Mouse (Mus musculus): Measurements from ENCODE around the gene Nnat. TPM values are rescaled to one million over a fixed set of nuclear protein-coding genes. Genes with fewer than 3 reads are reported as not detected.

The Nnat gene
- polyA plus RNA-seq, 1 experiment from 2014 or later = 457 TPM

DNA sequence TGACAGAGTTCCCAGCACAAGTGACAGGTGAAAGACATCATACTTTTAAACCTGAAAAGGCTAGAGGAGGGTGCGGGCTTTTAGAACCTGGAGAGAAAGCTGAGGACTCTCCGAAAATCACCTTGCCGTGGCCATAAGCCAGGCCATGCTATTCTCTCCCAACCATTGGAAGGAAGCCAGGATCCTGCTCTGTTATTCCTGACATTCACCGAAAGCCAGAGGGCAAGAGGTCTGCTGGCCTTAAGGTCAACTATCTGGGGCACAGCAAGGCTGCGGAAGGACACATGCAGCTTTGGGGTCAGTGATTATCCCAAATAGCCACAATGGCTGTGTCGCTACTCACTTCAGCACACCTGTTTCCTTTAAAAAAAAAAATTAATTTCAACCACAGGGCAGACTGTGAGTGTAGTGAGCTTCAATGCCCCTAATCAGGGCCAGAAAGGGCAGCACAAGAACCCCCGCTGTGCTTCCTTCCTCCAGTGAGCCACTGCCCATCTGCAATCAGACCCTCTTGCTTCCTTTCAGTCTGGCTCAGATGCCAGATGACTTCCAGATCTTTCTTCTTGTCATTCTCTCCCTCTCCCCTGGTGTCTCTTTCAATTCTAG is 23.3 kb upstream of the Nnat start:
- H3K9ac ChIP-seq = no peak overlapping the region
- no peak overlapping the region for H3K4me2 ChIP-seq (replicated peaks)
- no peaks in the 10 kb centered on the region for H3K27me3 ChIP-seq (replicated peaks)
- ATAC-seq = no peak
- no peaks in the 10 kb centered on the region for H3K9me3 ChIP-seq
- no peaks in the 10 kb centered on the region for H3K36me3 ChIP-seq
- H3K4me1 ChIP-seq (replicated peaks) = peaks cover 7% of the 10 kb centered on the region; the same call in 1 of the 2 replicates
- 61% methylated on average over 7 of the region's 7 CpGs for WGBS
- no peak overlapping the region for H3K27ac ChIP-seq
- H3K4me3 ChIP-seq (replicated peaks) = no peak overlapping the region

DNA sequence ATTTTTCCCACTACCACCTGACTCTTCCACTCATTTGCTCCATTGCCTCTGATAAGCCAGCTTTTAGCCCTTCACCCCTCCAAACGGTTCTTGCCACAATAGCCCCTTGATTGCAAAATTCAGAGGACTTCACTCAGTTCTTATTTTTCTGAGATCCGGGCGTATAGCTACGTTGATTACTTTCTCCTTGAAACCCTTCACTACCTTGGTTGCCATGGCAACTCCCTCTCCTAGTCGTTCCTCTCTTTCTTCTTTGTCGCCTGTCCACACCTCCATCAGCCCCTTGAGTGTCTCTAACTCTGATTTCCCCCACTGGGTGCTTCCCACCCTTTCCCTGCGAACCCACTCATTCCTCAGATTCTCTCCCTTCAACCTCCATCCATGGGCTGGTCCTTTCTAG is 22.8 kb upstream of the Nnat start:
- Histone ChIP-seq H3K4me1 (replicated peaks) (peaks cover 7% of the 10 kb centered on the region; the same call in 1 of the 2 replicates), H3K36me3 (no peaks in the 10 kb centered on the region), H3K4me2 (replicated peaks) (no peak overlapping the region), H3K9ac (no peak overlapping the region), H3K9me3 (no peaks in the 10 kb centered on the region), H3K27ac (no peak overlapping the region), H3K27me3 (replicated peaks) (no peaks in the 10 kb centered on the region), H3K4me3 (replicated peaks) (no peak overlapping the region)
- no peak for ATAC-seq
- WGBS = 30% methylated on average over 7 of the region's 7 CpGs

DNA sequence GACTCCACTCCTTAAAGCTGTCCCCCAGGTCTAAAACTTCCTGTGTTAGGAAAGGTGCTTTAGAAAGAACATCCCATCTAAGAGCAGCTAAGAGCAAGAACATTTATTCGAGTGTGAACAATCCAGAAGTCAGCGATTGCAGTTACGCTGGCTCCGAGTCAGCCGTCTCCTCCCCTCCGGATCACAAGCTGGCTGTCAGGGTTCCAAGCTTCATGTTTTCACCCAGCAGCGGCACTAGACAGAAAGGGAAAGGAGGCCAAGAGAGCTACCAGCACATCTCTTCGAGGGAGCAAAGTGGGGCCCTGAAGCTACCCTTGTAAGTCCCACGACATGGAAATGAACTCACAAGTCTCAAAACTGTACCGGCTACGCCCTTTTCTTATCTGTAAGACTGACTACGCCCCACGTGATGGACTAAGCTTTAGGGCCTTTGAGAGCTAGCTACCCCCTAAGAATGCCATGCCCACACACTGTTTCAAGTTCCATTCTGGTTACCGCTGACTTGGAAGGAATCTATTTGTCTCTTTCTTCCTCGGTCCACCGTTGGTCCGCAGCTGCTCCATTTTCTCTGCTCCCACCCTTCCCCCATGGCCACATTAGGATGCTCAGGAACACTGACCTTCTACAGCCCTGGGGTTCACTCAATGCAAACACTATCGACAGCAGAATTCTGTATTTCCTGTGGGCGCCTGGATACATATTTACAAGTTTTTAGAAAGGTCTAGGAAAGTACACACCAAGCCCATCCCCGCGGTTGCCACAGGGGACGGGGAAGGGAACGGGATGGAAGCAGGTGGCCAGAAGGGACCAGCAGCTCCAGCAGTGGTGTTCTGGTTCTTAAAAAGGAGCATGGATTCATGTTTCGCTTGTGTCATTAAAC is 19.6 kb upstream of the Nnat start:
- peak; percentile 45; the same call in 1 of the 2 replicates for ATAC-seq
- H3K27ac ChIP-seq = no peak overlapping the region
- H3K4me2 ChIP-seq (replicated peaks) = no peak overlapping the region
- H3K27me3 ChIP-seq (replicated peaks) = no peaks in the 10 kb centered on the region
- H3K4me3 ChIP-seq (replicated peaks) = no peak overlapping the region
- no peaks in the 10 kb centered on the region for H3K9me3 ChIP-seq
- H3K4me1 ChIP-seq (replicated peaks) = peaks cover 7% of the 10 kb centered on the region; the same call in 1 of the 2 replicates
- WGBS = 56% methylated on average over 24 of the region's 24 CpGs
- H3K9ac ChIP-seq = no peak overlapping the region
- H3K36me3 ChIP-seq = no peaks in the 10 kb centered on the region

DNA sequence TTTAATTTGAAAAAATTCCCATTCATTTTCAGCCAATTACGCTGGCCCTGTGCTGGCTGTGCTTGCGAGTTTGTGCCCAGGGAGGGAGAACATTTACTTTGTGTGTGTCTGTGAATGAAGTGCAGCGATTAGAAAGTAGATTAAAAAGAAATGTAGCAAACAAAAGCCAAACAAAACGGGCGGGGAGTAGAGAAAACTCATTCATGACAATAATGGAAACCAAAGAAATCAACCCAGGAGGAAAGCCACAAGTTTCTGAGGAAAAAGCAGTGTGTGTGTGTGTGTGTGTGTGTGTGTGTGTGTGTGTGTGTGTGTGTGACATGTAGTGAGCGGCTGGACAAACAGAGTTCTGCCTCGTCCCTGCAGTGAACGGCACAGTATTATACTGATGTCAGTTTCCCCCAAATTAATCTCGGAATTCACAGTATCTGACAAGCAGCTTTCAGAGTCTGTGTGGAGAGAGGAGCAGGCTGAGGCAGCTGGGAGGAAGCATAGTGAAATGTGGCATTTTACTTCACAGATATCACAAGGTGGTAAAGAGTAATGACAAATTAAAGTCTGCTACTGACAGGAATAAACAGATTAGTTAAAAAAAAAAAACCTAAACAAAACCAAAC is 18.8 kb upstream of the Nnat start:
- WGBS = 63% methylated on average over 9 of the region's 9 CpGs
- no peaks in the 10 kb centered on the region for H3K36me3 ChIP-seq
- no peak for ATAC-seq
- no peaks in the 10 kb centered on the region for H3K9me3 ChIP-seq
- H3K4me1 ChIP-seq (replicated peaks) = peaks cover 7% of the 10 kb centered on the region; the same call in 1 of the 2 replicates
- no peaks in the 10 kb centered on the region for H3K27me3 ChIP-seq (replicated peaks)
- H3K9ac ChIP-seq = no peak overlapping the region
- H3K4me2 ChIP-seq (replicated peaks) = no peak overlapping the region
- H3K27ac ChIP-seq = no peak overlapping the region
- no peak overlapping the region for H3K4me3 ChIP-seq (replicated peaks)

DNA sequence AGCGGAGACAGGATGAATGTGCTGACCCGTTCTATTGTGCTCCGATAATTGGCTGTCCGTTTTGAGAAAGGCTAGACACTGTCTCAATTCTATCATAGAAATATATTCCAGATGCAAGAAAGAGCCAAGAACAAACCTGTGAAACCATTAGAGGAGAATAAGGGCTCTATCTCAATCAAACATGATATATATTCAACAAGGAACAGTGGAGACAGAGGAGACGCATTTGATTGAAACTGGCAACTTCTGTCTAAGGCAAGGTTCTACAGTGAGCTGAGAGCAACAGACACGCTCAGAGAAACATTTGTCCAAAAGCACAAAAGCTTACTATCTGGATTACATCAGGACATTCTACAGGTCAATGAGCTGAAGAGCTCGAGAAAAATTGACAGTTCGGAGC is 18.2 kb upstream of the Nnat start:
- no peaks in the 10 kb centered on the region for H3K9me3 ChIP-seq
- WGBS = 71% methylated on average over 8 of the region's 8 CpGs
- ATAC-seq = no peak

DNA sequence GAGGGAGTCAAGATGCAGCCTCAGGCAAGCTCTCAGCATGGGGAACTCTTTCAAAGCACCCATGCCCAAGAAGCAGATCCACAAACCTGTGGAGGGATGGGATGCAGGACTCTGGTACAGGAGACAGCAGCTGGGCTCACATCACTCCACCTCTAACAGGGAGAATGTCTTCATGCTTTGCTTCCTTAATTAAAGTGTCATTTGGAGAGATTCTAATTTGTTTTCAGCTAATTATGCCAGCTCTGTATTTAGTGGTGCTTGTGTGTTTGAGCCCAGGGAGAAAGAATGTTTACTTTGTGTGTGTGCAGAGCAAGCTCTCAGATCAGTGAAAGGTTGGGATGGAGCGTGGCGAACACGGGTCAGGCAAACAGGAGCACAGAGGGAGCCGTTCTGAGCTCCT is 17.5 kb upstream of the Nnat start:
- H3K4me3 ChIP-seq (replicated peaks) = no peak overlapping the region
- no peaks in the 10 kb centered on the region for H3K9me3 ChIP-seq
- WGBS = 61% methylated on average over 4 of the region's 4 CpGs
- H3K9ac ChIP-seq = no peak overlapping the region
- H3K4me1 ChIP-seq (replicated peaks) = peaks cover 7% of the 10 kb centered on the region; the same call in 1 of the 2 replicates
- no peak overlapping the region for H3K27ac ChIP-seq
- H3K27me3 ChIP-seq (replicated peaks) = no peaks in the 10 kb centered on the region
- no peak for ATAC-seq
- H3K4me2 ChIP-seq (replicated peaks) = no peak overlapping the region
- H3K36me3 ChIP-seq = 0 out of 2 replicates have a peak, but pooled peaks cover 1% of the 10 kb centered on the region

More for the DNA sequence above, 18.2 kb upstream of the Nnat start:
- no peak overlapping the region for H3K4me2 ChIP-seq (replicated peaks)
- H3K27ac ChIP-seq = no peak overlapping the region
- H3K27me3 ChIP-seq (replicated peaks) = no peaks in the 10 kb centered on the region
- no peaks in the 10 kb centered on the region for H3K36me3 ChIP-seq
- no peak overlapping the region for H3K9ac ChIP-seq
- H3K4me3 ChIP-seq (replicated peaks) = no peak overlapping the region
- H3K4me1 ChIP-seq (replicated peaks) = peaks cover 7% of the 10 kb centered on the region; the same call in 1 of the 2 replicates

DNA sequence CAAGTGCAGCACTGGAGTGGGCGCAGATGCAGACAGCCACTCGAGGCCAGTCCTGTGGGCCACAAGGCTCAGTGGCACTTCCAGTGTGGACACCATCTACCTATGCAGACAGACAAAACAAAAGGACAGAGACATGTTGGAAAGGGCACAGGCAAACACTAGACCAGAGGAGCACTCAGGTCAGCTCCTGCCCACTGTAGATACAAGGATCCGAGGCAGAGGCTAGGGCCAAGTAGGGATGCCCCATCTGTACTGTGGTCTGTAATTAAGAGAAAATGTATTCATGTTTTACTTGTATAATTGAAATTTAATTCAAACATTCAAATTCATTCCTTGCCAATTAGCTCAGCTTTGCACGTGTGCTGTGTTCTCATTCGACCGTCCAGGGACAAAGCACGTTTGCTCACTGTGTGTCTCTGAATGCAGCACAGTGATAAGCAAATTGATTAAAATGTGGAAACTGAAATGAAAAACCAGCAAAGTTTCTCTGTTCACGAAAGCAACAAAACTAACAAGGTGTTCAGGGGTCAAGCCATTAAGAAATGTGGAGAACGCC is 15.5 kb upstream of the Nnat start:
- Histone ChIP-seq H3K27me3 (replicated peaks) (no peaks in the 10 kb centered on the region), H3K4me3 (replicated peaks) (no peak overlapping the region), H3K27ac (no peak overlapping the region), H3K9me3 (no peaks in the 10 kb centered on the region), H3K4me2 (replicated peaks) (no peak overlapping the region), H3K36me3 (peaks cover 10% of the 10 kb centered on the region), H3K9ac (no peak overlapping the region), H3K4me1 (replicated peaks) (peaks cover 7% of the 10 kb centered on the region; the same call in 1 of the 2 replicates)
- WGBS = 77% methylated on average over 9 of the region's 9 CpGs
- no peak for ATAC-seq

DNA sequence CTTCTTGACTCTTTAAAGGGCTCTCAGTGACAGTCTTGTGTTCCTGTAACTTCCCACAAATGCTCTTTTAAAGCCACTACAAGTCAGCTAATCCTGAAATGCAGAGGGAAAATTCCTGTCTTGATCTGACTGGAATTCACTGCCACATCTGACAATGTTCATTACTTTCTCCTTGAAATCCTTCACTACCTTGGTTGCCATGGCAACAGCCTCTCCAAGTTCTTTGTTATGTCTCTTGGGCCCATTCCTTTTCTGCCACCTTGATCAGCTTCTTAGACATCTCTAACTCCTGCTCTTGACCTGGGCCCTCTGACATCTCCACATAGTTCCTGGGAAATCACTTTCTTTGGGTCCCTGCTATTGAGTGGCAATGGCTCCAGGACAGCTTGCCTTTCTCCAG is 13.2 kb upstream of the Nnat start:
- Histone ChIP-seq H3K4me2 (replicated peaks) (no peak overlapping the region), H3K27ac (no peak overlapping the region), H3K4me1 (replicated peaks) (no peaks in the 10 kb centered on the region), H3K9ac (no peak overlapping the region), H3K4me3 (replicated peaks) (no peak overlapping the region), H3K36me3 (peaks cover 10% of the 10 kb centered on the region), H3K9me3 (no peaks in the 10 kb centered on the region), H3K27me3 (replicated peaks) (no peaks in the 10 kb centered on the region)
- no peak for ATAC-seq

DNA sequence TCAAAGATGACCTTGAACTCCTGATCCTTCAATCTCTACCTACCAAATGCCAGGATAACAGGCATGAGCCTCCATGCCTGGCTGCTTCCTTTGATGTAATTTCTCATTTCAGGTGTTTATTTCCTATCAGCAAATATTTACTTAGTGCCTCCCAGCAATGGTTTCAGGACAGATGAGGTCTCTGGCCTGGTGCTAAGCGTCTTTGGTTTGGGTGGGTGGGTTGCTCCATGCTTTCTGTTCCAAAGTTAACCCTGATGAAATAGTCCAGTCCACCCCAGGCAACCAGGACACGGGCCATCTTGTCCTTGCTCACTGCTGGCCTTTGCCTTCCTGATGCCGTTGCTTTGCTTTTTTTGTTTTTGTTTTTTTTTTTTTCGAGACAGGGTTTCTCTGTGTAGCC is 9.6 kb upstream of the Nnat start:
- no peak for ATAC-seq
- Histone ChIP-seq H3K36me3 (peaks cover 10% of the 10 kb centered on the region), H3K4me3 (replicated peaks) (no peak overlapping the region), H3K27me3 (replicated peaks) (no peaks in the 10 kb centered on the region), H3K9ac (no peak overlapping the region), H3K27ac (no peak overlapping the region), H3K9me3 (no peaks in the 10 kb centered on the region), H3K4me2 (replicated peaks) (no peak overlapping the region), H3K4me1 (replicated peaks) (peaks cover 9% of the 10 kb centered on the region)
- WGBS = 56% methylated on average over 4 of the region's 4 CpGs

DNA sequence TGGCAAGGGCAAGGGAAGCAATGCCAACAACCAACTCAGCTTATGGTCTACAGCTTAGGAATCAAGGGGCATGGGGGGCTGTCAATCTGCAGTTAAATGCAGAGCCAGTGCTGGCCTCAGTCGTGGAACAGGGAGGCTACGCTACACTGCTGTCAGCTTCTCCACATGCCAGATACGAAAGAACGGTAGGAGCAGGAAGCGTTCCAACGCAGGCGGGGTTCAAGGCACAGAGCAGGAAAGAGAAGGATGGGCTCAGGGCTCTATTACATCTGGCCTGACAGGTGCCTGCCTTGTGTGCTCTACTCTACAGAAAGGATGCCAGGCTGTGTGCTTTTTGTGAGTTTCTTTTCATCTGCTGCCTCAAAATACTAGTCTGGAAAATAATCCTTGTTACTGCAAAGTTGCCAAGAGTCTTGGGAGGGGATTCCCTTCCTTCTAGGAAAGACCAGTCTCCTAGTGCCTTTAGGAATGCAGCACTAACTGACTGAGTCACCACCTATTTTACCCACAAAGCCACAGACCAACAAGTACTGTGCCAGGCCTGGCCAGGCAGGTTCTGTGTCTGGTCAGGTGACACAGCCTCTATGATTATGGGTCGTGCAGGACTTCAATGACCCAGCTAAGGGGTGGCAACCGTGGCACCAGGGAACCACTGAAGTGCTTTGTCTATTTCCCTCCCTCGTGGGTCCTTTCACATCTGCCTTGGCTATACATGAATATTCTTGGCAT is 7.6 kb upstream of the Nnat start:
- WGBS = 69% methylated on average over 10 of the region's 10 CpGs

DNA sequence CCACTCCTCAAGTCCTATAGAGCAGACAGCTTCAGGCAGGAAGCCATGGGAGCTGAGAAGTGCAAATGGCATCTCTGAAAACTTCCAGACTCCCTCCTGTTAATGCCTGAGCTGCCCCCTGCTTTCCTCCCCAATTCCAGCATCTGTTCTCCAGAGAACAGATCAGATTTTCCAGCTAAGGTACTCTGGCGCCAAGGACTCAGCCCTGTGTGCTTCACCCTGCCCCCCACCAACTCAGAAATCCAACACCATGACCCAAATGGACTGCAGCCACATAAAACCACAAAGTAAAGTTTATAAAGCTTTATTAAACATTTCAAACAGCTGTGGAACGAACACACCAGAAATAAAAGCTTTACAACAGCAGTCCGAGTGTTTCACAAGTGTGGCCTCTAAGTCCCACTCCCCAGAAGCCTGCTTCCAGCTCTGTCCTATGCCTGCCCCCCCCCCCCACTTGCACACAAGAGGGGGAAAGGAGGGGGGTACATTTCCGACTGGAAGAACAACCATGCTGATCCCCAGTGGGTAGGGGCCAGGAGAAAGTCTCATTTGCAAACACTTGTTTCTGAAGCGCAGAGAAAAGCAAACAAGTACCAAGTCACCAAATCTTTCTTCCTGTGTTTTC is 3.7 kb upstream of the Nnat start:
- peak overlapping the region; percentile 54; the same call in 1 of the 2 replicates for H3K27ac ChIP-seq
- WGBS = 48% methylated on average over 5 of the region's 5 CpGs
- ATAC-seq = peak; percentile 35; the same call in 1 of the 2 replicates
- H3K9ac ChIP-seq = no peak overlapping the region
- H3K4me2 ChIP-seq (replicated peaks) = no peak overlapping the region
- H3K27me3 ChIP-seq (replicated peaks) = no peaks in the 10 kb centered on the region
- peaks cover 34% of the 10 kb centered on the region for H3K36me3 ChIP-seq
- H3K9me3 ChIP-seq = 0 out of 2 replicates have a peak, but pooled peaks cover 2% of the 10 kb centered on the region
- H3K4me3 ChIP-seq (replicated peaks) = no peak overlapping the region
- H3K4me1 ChIP-seq (replicated peaks) = peaks cover 17% of the 10 kb centered on the region

More for the DNA sequence above, 7.6 kb upstream of the Nnat start:
- no peak overlapping the region; the same call in 1 of the 2 replicates for H3K27ac ChIP-seq
- ATAC-seq = peak; percentile 34; the same call in 1 of the 2 replicates
- H3K27me3 ChIP-seq (replicated peaks) = no peaks in the 10 kb centered on the region
- no peak overlapping the region for H3K4me3 ChIP-seq (replicated peaks)
- peaks cover 17% of the 10 kb centered on the region for H3K4me1 ChIP-seq (replicated peaks)
- H3K9ac ChIP-seq = no peak overlapping the region
- no peaks in the 10 kb centered on the region for H3K9me3 ChIP-seq
- H3K4me2 ChIP-seq (replicated peaks) = no peak overlapping the region
- peaks cover 21% of the 10 kb centered on the region for H3K36me3 ChIP-seq
